ENCODE assay signal across 26 mouse cellular contexts in the genomic region with DNA sequence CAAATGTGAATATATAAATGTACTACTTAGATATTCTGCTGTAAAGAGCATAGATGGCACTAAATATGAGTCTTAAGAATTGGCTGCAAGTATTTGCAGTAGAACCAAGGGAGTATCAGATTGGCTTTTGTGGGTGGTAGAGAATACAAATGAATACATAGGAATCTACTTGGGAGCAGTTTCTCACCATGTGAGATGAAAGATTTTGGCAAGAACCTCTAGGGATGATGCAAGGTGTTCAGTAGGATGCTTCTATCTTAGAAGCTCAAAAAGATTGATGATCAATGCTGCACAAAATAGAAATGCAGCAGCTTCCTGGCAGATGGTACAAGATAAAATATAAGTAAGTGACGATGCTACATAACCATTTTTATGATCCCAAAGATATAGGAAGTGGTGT.
A peak's percentile ranks its signal among the peaks of the same experiment; 100 is the strongest.
DNase-seq lines count a peak whose midpoint lies in the region; ATAC-seq lines count a peak whose summit lies in the region.
"Had no signal": no experiment of that assay in that cellular context is flagged by ENCODE, and none has a peak within 500 bp of the region (broad histone marks: within the 10 kb centered on the region; RNA-seq: fewer than 3 reads in every experiment).

No protein-coding gene starts in this region.

- H3K4me2 ChIP-seq in midbrain, embryonic 15.5 days: no peak overlapping the region
- H3K4me2 ChIP-seq: embryonic facial prominence, embryonic 13.5 days; embryonic facial prominence, embryonic 15.5 days; forebrain, embryonic 12.5 days had no signal

- ATAC-seq in midbrain, embryonic 15.5 days (replicated peaks): no peak
- ATAC-seq: activated CD4-positive, CD25-positive, alpha-beta regulatory T cell, adult 4 months; forebrain, embryonic 14.5 days; forebrain, embryonic 16.5 days; Patski had no signal

- peak; percentile 33 to 57 for DNase-seq in frontal cortex, adult 2 months (ENCODE audit: extremely low spot score in 1 of 2, low spot score in 1 of 2)
- no peak for DNase-seq in frontal cortex, postnatal 14 days (ENCODE audit: low spot score in 2 of 2)
- DNase-seq in left cerebral cortex, adult 9 months (ENCODE audit: low spot score in 2 of 2): peak; percentile 4 to 18
- no peak for DNase-seq in left cerebral cortex, adult 18-20 months (ENCODE audit: low spot score in 2 of 2)
- peak; percentile 73 for DNase-seq in brain, adult 2 months (ENCODE audit: low read depth, low spot score)
- peak; percentile 72 for DNase-seq in telencephalon, adult 2 months (ENCODE audit: low read depth, low spot score)
- DNase-seq: adrenal gland, adult 8-10 months; adrenal gland, postnatal 14 days; adrenal gland, postnatal 36 days; cerebellum, adult 11 months; cerebellum, adult 18-20 months; cerebellum, adult 8-10 months; cerebellum, adult 9-11 months; cerebellum, postnatal 14 days; cerebellum, postnatal 36 days; embryo, embryonic 11 days had no signal

- H3K27ac ChIP-seq in midbrain, embryonic 15.5 days: no peak overlapping the region
- H3K27ac ChIP-seq: embryonic facial prominence, embryonic 13.5 days; embryonic facial prominence, embryonic 15.5 days; forebrain, embryonic 10.5 days; forebrain, embryonic 12.5 days had no signal

- no peaks in the 10 kb centered on the region for H3K4me1 ChIP-seq in midbrain, embryonic 15.5 days
- H3K4me1 ChIP-seq: embryonic facial prominence, embryonic 13.5 days; embryonic facial prominence, embryonic 15.5 days; forebrain, embryonic 10.5 days; forebrain, embryonic 12.5 days had no signal

- no peak overlapping the region for H3K4me3 ChIP-seq in midbrain, embryonic 15.5 days
- H3K4me3 ChIP-seq: embryonic facial prominence, embryonic 13.5 days; embryonic facial prominence, embryonic 15.5 days; erythroblast, embryonic 14.5 days; forebrain, embryonic 10.5 days; forebrain, embryonic 12.5 days had no signal

- H3K27me3 ChIP-seq in midbrain, embryonic 15.5 days (replicated peaks): no peaks in the 10 kb centered on the region
- H3K27me3 ChIP-seq: embryonic facial prominence, embryonic 13.5 days; embryonic facial prominence, embryonic 15.5 days; forebrain, embryonic 12.5 days; Patski had no signal

- 86% methylated on average over 1 of the region's 1 CpGs for whole genome bisulfite sequencing in midbrain, embryonic 15.5 days

- no peaks in the 10 kb centered on the region for H3K36me3 ChIP-seq in midbrain, embryonic 15.5 days (replicated peaks)
- H3K36me3 ChIP-seq: embryonic facial prominence, embryonic 13.5 days; embryonic facial prominence, embryonic 15.5 days; forebrain, embryonic 10.5 days; forebrain, embryonic 12.5 days had no signal

- no peaks in the 10 kb centered on the region for H3K9me3 ChIP-seq in midbrain, embryonic 15.5 days
- H3K9me3 ChIP-seq: embryonic facial prominence, embryonic 13.5 days; embryonic facial prominence, embryonic 15.5 days; forebrain, embryonic 10.5 days; forebrain, embryonic 12.5 days had no signal

- no peak overlapping the region for H3K9ac ChIP-seq in midbrain, embryonic 15.5 days
- H3K9ac ChIP-seq: embryonic facial prominence, embryonic 13.5 days; embryonic facial prominence, embryonic 15.5 days; forebrain, embryonic 12.5 days had no signal

Comparison
In these comparisons a context has a peak if more than half of its experiments do, and no peak if none do; other contexts are left out.
1. DNase-seq: peak in frontal cortex, adult 2 months (2 of 2), left cerebral cortex, adult 9 months (2 of 2), brain, adult 2 months (single experiment) and telencephalon, adult 2 months (single experiment); none in frontal cortex, postnatal 14 days (0 of 2) and left cerebral cortex, adult 18-20 months (0 of 2).